Mouse (Mus musculus) thymus, adult 2 months (tissue): ENCODE measurements around the gene Atp6v1e1.

ENCODE experiments used
- CTCF ChIP-seq: fragments of 200-500 bp; IDR thresholded peaks from 2 replicates; pipeline ENCODE4 v1.5.1; 2012; ENCODE audit warnings: mild to moderate bottlenecking, control low read depth, low read length, moderate library complexity, borderline replicate concordance; ENCODE audit not compliant: control insufficient read depth, poor library complexity, insufficient read depth; ENCODE audit errors: extremely low read depth
- POLR2A ChIP-seq: fragments of 200-500 bp; IDR thresholded peaks from 2 replicates; pipeline ENCODE4 v1.6.1; 2012; ENCODE audit warnings: mild to moderate bottlenecking, low read length, control low read depth, moderate library complexity; ENCODE audit not compliant: control insufficient read depth, poor library complexity, insufficient read depth; ENCODE audit errors: extremely low read depth

DNA sequence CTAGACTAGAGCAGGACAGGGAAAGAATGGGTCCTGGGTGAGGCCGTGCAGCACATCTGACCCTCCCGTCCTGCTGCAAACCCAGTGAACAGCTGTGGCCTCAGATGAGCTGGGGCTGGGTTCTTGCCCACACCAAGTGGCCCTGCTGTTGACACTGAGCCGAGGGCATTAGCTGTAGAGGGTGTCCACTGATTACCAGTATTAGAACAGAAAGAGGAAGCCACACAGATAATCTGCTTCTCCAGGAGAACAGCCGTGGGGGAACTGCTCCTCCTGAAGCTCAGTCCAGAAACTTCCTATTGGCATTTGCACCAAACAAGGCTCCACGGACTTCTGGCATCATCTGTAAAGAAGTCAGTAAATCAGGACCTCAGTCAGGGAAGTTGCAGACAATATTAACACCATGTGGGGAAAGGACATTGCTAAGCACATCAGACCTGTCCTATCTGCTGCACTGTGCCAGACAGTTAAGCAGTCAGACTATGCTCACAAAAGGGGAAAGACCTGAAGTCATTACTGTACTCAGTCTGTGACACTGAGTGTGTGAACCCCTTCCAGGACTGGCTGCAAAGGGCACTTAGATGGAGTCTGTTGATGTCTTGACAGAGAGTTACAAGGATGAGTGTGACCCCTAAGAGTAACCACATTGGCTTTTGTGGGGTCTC, 27.0 kb downstream of the Atp6v1e1 start:
- TF ChIP-seq CTCF (no peak), POLR2A (no peak)
